Mouse (Mus musculus) MEL (cell line): ENCODE results near the gene Prr14. TPM values are rescaled to one million over a fixed set of nuclear protein-coding genes. Genes with fewer than 3 reads are reported as not detected.

Experiments used
- polyA plus RNA-seq, 2 experiments: library from polyadenylated mRNA; stranded (reverse) in 1 of 2; unstranded in 1 of 2; fragments of >175 nt in 1 of 2; fragments of >200 nt in 1 of 2; gene quantifications; 2 replicates each; pipeline versions ENCODE4 v1.2.1 to v1.2.4; 2012; ENCODE audit warnings: low replicate concordance in 2 of 2, low read depth in 1 of 2; ENCODE audit not compliant: insufficient read length in 2 of 2, insufficient read depth in 1 of 2, missing spikeins in 1 of 2
- total RNA-seq: library from RNA; depleted of rRNA; stranded (reverse); fragments of 300-350 nt; gene quantifications from 2 replicates; pipeline ENCODE4 v1.2.3, GENCODE M21; 2012; rRNA removed

Gene Prr14
- total and polyA plus RNA-seq, 3 experiments = 10.8 to 45.9 TPM; not detected in 1

Other genes with a start within 250 kb of the Prr14 start
- 13.9 and 14.6 TPM in 2 replicates for gene Zfp553, start 226.6 kb upstream of the Prr14 start, total RNA-seq
- gene Zfp553, start 226.6 kb upstream of the Prr14 start, polyA plus RNA-seq = 10 to 100 TPM in 1 of 2 experiments, not detected in 1; 19.0 TPM
- gene Sept1, start 226.5 kb upstream of the Prr14 start, total RNA-seq = 30.6 and 41.3 TPM in 2 replicates
- 100 to 1,000 TPM in 1 of 2 experiments, not detected in 1; 116 TPM for gene Sept1, start 226.5 kb upstream of the Prr14 start, polyA plus RNA-seq
- 33.4 and 37.6 TPM in 2 replicates for gene Zfp771, start 215.3 kb upstream of the Prr14 start, total RNA-seq
- gene Zfp771, start 215.3 kb upstream of the Prr14 start, polyA plus RNA-seq = 10 to 100 TPM in 1 of 2 experiments, not detected in 1; 58.3 TPM
- 238 and 253 TPM in 2 replicates for gene Dctpp1, start 198.9 kb upstream of the Prr14 start, total RNA-seq
- gene Dctpp1, start 198.9 kb upstream of the Prr14 start, polyA plus RNA-seq = 100 to 1,000 TPM in 1 of 2 experiments, not detected in 1; 290 TPM
- 177 and 182 TPM in 2 replicates for gene Sephs2, start 185.6 kb upstream of the Prr14 start, total RNA-seq
- 100 to 1,000 TPM in 1 of 2 experiments, not detected in 1; 109 TPM for gene Sephs2, start 185.6 kb upstream of the Prr14 start, polyA plus RNA-seq
- 0.92 and 1.3 TPM in 2 replicates for gene Itgal, start 163.4 kb upstream of the Prr14 start, total RNA-seq
- 1 to 10 TPM in 1 of 2 experiments, not detected in 1; 9.7 TPM for gene Itgal, start 163.4 kb upstream of the Prr14 start, polyA plus RNA-seq
- 4.3 and 5.4 TPM in 2 replicates for gene Zfp768, start 114.0 kb upstream of the Prr14 start, total RNA-seq
- 10 to 100 TPM in 1 of 2 experiments, not detected in 1; 12.0 TPM for gene Zfp768, start 114.0 kb upstream of the Prr14 start, polyA plus RNA-seq
- 6.9 and 7.5 TPM in 2 replicates for gene Zfp747, start 83.6 kb upstream of the Prr14 start, total RNA-seq
- gene Zfp747, start 83.6 kb upstream of the Prr14 start, polyA plus RNA-seq = 1 to 10 TPM in 1 of 2 experiments, not detected in 1; 6.2 TPM
- 1.4 and 2.1 TPM in 2 replicates for gene 9130019O22Rik, start 72.4 kb upstream of the Prr14 start, total RNA-seq
- gene 9130019O22Rik, start 72.4 kb upstream of the Prr14 start, polyA plus RNA-seq = 1 to 10 TPM in 1 of 2 experiments, not detected in 1; 1.5 TPM
- gene E430018J23Rik, start 66.0 kb upstream of the Prr14 start, total RNA-seq = 2.3 and 2.5 TPM in 2 replicates
- 1 to 10 TPM in 1 of 2 experiments, not detected in 1; 2.1 TPM for gene E430018J23Rik, start 66.0 kb upstream of the Prr14 start, polyA plus RNA-seq
- 3.7 and 4.1 TPM in 2 replicates for gene Zfp764, start 52.8 kb upstream of the Prr14 start, total RNA-seq
- 1 to 10 TPM in 1 of 2 experiments, not detected in 1; 3.1 TPM for gene Zfp764, start 52.8 kb upstream of the Prr14 start, polyA plus RNA-seq
- 8.6 and 11.1 TPM in 2 replicates for gene Zfp688, start 37.5 kb upstream of the Prr14 start, total RNA-seq
- gene Zfp688, start 37.5 kb upstream of the Prr14 start, polyA plus RNA-seq = 10 to 100 TPM in 1 of 2 experiments, not detected in 1; 18.1 TPM
- gene Zfp689, start 10.5 kb upstream of the Prr14 start, total RNA-seq = 4.0 and 4.9 TPM in 2 replicates
- gene Zfp689, start 10.5 kb upstream of the Prr14 start, polyA plus RNA-seq = 1 to 10 TPM in 1 of 2 experiments, not detected in 1; 7.2 TPM
- 7.5 TPM in 2 replicates for gene Fbrs, start 19.6 kb downstream of the Prr14 start, total RNA-seq
- 10 to 100 TPM in 1 of 2 experiments, not detected in 1; 53.3 TPM for gene Fbrs, start 19.6 kb downstream of the Prr14 start, polyA plus RNA-seq
- gene Srcap, start 52.4 kb downstream of the Prr14 start, total RNA-seq = 20.3 and 22.3 TPM in 2 replicates
- gene Srcap, start 52.4 kb downstream of the Prr14 start, polyA plus RNA-seq = 10 to 100 TPM; 34.3 to 45.1 TPM
- 9.0 and 12.0 TPM in 2 replicates for gene Gm42715, start 60.0 kb downstream of the Prr14 start, total RNA-seq
- 10 to 100 TPM in 1 of 2 experiments, not detected in 1; 25.4 TPM for gene Gm42715, start 60.0 kb downstream of the Prr14 start, polyA plus RNA-seq
- gene Tmem265, start 101.8 kb downstream of the Prr14 start, total RNA-seq = not detected in 2 replicates
- not detected for gene Tmem265, start 101.8 kb downstream of the Prr14 start, polyA plus RNA-seq
- gene Phkg2, start 113.7 kb downstream of the Prr14 start, total RNA-seq = 22.9 and 23.3 TPM in 2 replicates
- 10 to 100 TPM in 1 of 2 experiments, not detected in 1; 70.8 TPM for gene Phkg2, start 113.7 kb downstream of the Prr14 start, polyA plus RNA-seq
- gene Ccdc189, start 129.0 kb downstream of the Prr14 start, total RNA-seq = 3.6 and 6.9 TPM in 2 replicates
- gene Ccdc189, start 129.0 kb downstream of the Prr14 start, polyA plus RNA-seq = 1 to 10 TPM in 1 of 2 experiments, not detected in 1; 4.2 TPM
- 43.8 and 49.5 TPM in 2 replicates for gene Rnf40, start 129.2 kb downstream of the Prr14 start, total RNA-seq
- gene Rnf40, start 129.2 kb downstream of the Prr14 start, polyA plus RNA-seq = 10 to 100 TPM in 1 of 2 experiments, not detected in 1; 75.1 TPM
- 9.4 and 12.6 TPM in 2 replicates for gene Zfp629, start 156.2 kb downstream of the Prr14 start, total RNA-seq
- 10 to 100 TPM in 1 of 2 experiments, not detected in 1; 10.8 TPM for gene Zfp629, start 156.2 kb downstream of the Prr14 start, polyA plus RNA-seq
- gene Bcl7c, start 249.3 kb downstream of the Prr14 start, total RNA-seq = 54.9 and 72.4 TPM in 2 replicates
- gene Bcl7c, start 249.3 kb downstream of the Prr14 start, polyA plus RNA-seq = 10 to 100 TPM in 1 of 2 experiments, not detected in 1; 98.4 TPM